Mouse (Mus musculus) lung, postnatal 10 days (tissue): ENCODE measurements around the gene Ppp2r5e.
"Not testable (repeated sequence)": the region's sequence is repeated elsewhere in the genome, so short reads cannot be mapped to it uniquely, and the experiment has no call there.

Source experiments
- DNase-seq: peaks from one replicate; pipeline ENCODE4 v3.0.0; 2021

Ppp2r5e gene

GRCm38 (mm10) chr12:75536566-75536965 is 59.5 kb downstream of the Ppp2r5e start:
- DNase-seq = no peak

DNA sequence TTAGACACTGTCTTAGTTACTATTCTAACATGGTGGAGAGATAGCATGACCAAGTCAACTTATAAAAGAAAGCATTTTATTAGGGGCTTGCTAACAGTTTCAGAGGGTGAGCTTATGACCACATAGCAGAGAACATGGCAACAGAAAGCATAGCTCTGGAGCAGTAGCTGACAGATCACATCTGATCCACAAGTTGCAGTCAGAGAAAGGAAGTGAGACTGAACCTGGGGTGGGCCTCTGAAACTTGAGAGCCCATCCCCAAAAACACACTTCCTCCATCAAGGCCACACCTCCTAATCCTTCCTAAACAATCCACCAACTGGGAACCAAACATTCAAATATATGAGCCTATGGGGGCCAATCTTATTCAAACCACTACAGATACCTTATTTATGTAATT is 62.9 kb downstream of the Ppp2r5e start:
- DNase-seq = no peak

DNA sequence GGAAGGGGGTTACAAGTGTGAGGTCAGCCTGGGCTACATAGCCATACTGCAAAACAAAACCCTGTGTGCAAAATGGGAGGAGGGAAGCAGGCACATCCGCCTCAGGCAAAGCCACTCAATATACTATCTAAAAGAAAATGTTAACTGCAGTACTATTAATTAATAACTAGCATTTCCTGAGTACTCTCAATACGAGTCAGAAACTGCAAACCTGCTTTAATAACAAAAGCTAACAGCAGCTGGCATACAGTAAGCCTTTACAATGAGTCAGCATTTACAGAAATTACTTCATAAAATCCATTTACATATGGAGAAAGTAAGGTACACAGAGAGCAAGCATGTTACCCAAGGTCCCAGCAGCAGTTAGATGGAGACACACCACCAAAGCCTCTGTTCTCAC is 64.2 kb downstream of the Ppp2r5e start:
- no peak for DNase-seq

DNA sequence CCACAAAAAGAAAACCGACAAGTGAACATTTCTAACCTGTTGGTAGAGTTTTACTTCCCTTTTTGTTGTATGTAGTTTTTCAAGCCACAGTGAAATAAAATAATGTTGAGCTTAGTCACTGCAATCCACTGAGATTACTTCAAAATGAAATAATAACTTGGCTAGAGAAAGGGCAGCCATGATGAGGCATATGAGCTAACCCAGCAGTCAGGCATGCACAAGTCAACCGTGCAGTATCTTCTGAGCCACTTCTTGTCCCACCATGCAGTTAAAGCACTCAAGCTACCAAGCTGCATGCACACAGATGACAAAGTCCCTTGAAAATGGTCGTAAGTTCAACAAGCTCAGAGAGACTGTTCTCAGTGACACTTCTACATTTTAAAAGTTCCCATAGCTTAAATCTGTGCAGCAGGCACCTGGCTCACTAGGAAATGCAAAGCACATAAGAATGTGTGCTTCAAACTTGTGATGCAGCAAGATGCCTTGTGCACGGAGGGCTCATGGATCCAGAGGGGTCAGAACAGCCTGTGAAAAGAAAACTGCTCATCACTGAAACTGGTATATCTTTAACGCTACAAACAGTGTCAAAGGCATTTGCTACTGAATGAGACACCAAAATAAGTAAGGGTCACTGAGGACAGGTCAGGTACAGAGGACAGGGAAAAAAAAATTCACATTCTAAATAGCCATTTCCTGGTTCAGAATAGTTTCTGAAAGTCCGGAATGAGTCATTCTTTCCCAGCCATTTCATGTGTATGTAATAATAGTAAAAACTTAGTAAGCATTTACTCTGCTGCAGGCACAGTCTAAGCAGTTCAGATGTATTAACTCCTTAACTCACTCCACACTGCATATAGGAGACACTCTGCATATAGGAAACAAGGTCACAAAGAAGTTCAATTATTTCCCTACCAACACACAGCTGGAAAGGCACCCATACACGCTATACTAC is 66.9 kb downstream of the Ppp2r5e start:
- DNase-seq = no peak

GRCm38 (mm10) chr12:75528300-75528699 is 67.7 kb downstream of the Ppp2r5e start:
- no peak for DNase-seq

GRCm38 (mm10) chr12:75524199-75524598 is 71.8 kb downstream of the Ppp2r5e start:
- DNase-seq = no peak

- DNase-seq = no peak
These were observed 73.1 kb downstream of the Ppp2r5e start for GRCm38 (mm10) chr12:75522931-75523330.

- no peak for DNase-seq
These were observed 73.7 kb downstream of the Ppp2r5e start for GRCm38 (mm10) chr12:75522360-75522759.

DNA sequence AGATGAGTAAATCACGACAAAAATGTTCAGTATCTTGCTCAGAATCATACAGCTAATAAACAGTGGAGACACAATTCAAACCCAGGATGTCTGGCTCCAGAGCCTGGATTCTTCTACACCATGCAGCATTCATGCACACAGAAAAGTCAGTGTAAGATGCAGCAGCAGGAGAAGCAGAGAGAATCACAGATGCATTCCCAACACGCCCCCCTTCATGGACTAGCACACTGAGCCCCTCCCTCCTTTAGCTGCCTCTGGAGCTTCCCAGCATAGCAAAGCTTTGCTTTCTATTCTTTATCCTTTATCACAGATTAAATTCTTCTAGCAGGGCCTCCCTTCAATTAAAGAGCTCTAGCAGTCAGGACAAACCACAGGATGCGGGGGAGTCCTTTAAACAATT is 75.7 kb downstream of the Ppp2r5e start:
- no peak for DNase-seq

- no peak for DNase-seq
These were observed 76.7 kb downstream of the Ppp2r5e start for GRCm38 (mm10) chr12:75519181-75519940.

GRCm38 (mm10) chr12:75515301-75515906 is 80.6 kb downstream of the Ppp2r5e start:
- no peak for DNase-seq

- DNase-seq = no peak
These were observed 84.5 kb downstream of the Ppp2r5e start for GRCm38 (mm10) chr12:75511520-75511919.

DNA sequence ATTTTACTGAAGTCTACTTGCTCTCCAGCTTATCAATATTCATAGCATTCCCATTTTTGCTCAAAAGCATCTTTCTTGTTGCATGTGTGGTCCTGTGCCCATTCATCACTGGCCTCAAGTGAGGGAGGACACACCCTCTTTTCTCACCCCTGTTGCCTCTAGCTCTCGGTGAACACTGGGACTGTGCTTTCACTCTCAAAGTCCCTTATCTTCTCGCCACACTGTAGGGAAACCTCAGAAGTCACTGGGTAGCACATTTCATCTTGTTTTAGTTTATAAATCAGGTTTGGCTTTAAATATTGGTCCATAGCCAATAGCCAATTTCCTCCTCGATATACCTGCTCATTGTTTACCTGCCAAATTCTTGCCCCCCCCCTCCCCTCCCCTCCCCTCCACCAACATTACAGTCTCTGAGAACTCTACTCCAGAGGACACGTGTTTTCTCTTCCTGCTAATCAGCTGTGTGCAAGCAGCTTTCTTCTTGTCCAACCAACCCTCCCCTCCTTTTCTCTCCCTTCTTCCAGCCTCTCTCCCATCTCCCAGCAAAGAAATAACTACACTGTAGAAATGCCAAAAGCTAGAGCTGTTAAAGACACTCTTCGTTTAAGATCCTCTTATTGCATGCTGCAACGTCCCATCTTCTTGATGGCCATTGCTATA is 90.9 kb downstream of the Ppp2r5e start:
- DNase-seq = no peak

DNA sequence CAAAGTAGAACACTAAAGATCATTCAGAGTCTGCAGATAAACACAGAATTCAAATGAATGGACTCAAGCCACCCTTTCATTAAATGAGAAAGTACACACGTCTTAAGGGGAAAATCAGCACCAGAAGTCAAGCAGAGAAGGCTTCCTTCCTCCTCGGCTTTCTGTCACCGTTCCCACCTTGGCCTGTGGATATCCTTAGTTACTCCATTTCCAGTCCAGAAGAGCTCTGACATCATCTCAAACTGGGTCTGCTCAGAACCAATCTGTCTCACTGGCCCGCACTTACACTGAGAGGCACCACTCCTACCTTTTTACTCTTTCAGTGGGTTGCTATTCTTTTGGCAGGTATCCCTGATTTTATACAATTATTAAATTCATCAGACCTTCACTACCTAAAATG is 93.4 kb downstream of the Ppp2r5e start:
- DNase-seq = no peak

GRCm38 (mm10) chr12:75497698-75498097 is 98.3 kb downstream of the Ppp2r5e start:
- no peak for DNase-seq

GRCm38 (mm10) chr12:75495636-75496035 is 100.4 kb downstream of the Ppp2r5e start:
- no peak for DNase-seq

DNA sequence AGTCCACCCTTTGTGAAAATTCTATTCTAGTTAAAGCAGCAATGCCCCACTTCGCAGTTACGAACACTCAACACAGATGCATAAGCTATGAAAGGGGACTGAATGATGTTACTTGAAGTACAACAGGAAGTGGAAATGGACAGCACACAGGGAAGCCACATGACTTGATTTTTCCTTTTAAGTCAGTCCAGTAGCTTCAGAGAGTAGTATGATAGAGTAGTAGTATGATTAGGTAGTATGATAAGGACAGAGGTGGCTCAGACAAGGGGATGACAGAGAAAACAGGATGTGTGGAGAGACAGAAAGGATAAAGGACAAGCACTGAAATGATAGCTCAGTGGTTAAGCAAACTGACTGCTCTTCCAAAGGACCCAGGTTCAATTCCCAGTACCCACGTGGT is 101.4 kb downstream of the Ppp2r5e start:
- no peak for DNase-seq

GRCm38 (mm10) chr12:75492549-75493327 is 103.3 kb downstream of the Ppp2r5e start:
- no peak for DNase-seq

DNA sequence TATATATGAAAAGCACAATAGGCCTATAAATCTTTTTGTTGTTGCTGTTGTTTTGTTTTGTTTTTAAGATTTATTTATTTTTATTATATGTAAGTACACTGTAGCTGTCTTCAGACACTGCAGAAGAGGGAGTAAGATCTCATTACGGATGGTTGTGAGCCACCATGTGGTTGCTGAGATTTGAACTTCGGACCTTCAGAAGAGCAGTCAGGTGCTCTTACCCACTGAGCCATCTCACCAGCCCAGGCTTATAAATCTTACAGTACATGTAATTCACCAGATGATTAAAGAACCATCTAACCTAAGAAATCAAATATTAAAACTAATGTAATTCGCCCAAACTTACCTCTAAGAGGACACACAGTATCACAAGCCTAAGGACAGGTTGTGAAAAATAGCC is 103.9 kb downstream of the Ppp2r5e start:
- DNase-seq = not testable (repeated sequence)

- no peak for DNase-seq
These were observed 108.5 kb downstream of the Ppp2r5e start for GRCm38 (mm10) chr12:75487500-75487899.

- DNase-seq = no peak
These were observed 109.3 kb downstream of the Ppp2r5e start for GRCm38 (mm10) chr12:75486568-75487286.
